ENCODE assay signal across 10 mouse cellular contexts in the genomic region with DNA sequence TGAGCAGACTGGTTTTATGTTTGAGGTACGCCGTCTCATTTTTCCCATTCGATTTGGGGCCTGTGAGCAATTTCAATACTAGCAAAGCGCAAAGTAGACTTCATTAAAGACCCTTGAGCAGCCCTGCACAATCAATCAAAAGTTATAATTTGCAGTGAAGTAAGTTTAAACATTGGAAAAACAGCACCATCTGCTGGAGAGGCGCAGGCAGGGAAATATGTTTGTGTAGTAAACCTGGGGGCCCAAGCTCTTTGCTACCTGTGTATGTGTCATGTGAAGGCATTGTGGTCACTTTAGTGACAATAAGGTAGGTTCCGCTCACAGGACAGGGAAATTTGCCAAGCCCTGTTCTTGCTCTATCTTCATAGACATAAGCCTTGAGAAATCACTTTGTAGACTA.
DNase-seq lines count a peak whose midpoint lies in the region; ATAC-seq lines count a peak whose summit lies in the region.
"Had no signal": no experiment of that assay in that cellular context is flagged by ENCODE, and none has a peak within 500 bp of the region (broad histone marks: within the 10 kb centered on the region; RNA-seq: fewer than 3 reads in every experiment).

No protein-coding gene starts in this region.

- H3K9ac ChIP-seq in liver, embryonic 12.5 days, result no peak overlapping the region
- H3K9ac ChIP-seq in embryonic facial prominence, embryonic 14.5 days (ENCODE audit: low read depth, low read length), result no peak overlapping the region
- H3K9ac ChIP-seq: hindbrain, embryonic 15.5 days had no signal

- no peak overlapping the region for H3K27ac ChIP-seq in liver, embryonic 12.5 days
- no peak overlapping the region for H3K27ac ChIP-seq in embryonic facial prominence, embryonic 14.5 days (replicated peaks; ENCODE audit: low read depth, low read length)
- H3K27ac ChIP-seq: hindbrain, embryonic 15.5 days had no signal

- no peak overlapping the region for H3K4me2 ChIP-seq in liver, embryonic 12.5 days
- no peak overlapping the region for H3K4me2 ChIP-seq in embryonic facial prominence, embryonic 14.5 days (ENCODE audit: low read depth, low read length)
- H3K4me2 ChIP-seq: hindbrain, embryonic 15.5 days had no signal

- H3K27me3 ChIP-seq in liver, embryonic 12.5 days (replicated peaks), result no peaks in the 10 kb centered on the region
- no peaks in the 10 kb centered on the region for H3K27me3 ChIP-seq in embryonic facial prominence, embryonic 14.5 days (replicated peaks; ENCODE audit: control insufficient read depth, insufficient read depth, low read length)
- H3K27me3 ChIP-seq: hindbrain, embryonic 15.5 days had no signal

- no peaks in the 10 kb centered on the region for H3K36me3 ChIP-seq in liver, embryonic 12.5 days
- no peaks in the 10 kb centered on the region for H3K36me3 ChIP-seq in embryonic facial prominence, embryonic 14.5 days (ENCODE audit: control insufficient read depth, insufficient read depth, low read length)
- H3K36me3 ChIP-seq: hindbrain, embryonic 15.5 days had no signal

- no peak overlapping the region for H3K4me3 ChIP-seq in liver, embryonic 12.5 days
- no peak overlapping the region for H3K4me3 ChIP-seq in embryonic facial prominence, embryonic 14.5 days (ENCODE audit: low read depth, low read length)
- H3K4me3 ChIP-seq: hindbrain, embryonic 15.5 days; myocyte had no signal

- no peaks in the 10 kb centered on the region for H3K4me1 ChIP-seq in liver, embryonic 12.5 days
- no peaks in the 10 kb centered on the region for H3K4me1 ChIP-seq in embryonic facial prominence, embryonic 14.5 days (ENCODE audit: control insufficient read depth, insufficient read depth, low read length)
- H3K4me1 ChIP-seq: hindbrain, embryonic 15.5 days had no signal

- H3K9me3 ChIP-seq in liver, embryonic 12.5 days (replicated peaks), result no peaks in the 10 kb centered on the region
- no peaks in the 10 kb centered on the region for H3K9me3 ChIP-seq in embryonic facial prominence, embryonic 14.5 days (ENCODE audit: control insufficient read depth, low read length)
- H3K9me3 ChIP-seq: hindbrain, embryonic 15.5 days had no signal

- ATAC-seq in liver, embryonic 12.5 days, result no peak
- no peak for ATAC-seq in embryonic facial prominence, embryonic 14.5 days (ENCODE audit: low read depth)

- DNase-seq in liver, result peak; percentile 5
- DNase-seq in adrenal gland, postnatal 25 days, result peak; percentile 5
- peak; percentile 58 for DNase-seq in embryonic facial prominence, embryonic 14.5 days (ENCODE audit: low spot score)
- peak; percentile 40 to 58 for DNase-seq in layer of hippocampus, postnatal 10 days (ENCODE audit: low spot score in 2 of 2)
- DNase-seq in right cerebral cortex, postnatal 25 days, result peak; percentile 16
- DNase-seq in T-cell, adult 2 months (ENCODE audit: low spot score), result no peak
- DNase-seq in spleen, postnatal 36 days (ENCODE audit: low spot score in 2 of 2), result no peak

- 63% methylated on average over 6 of the region's 6 CpGs for WGBS in liver, embryonic 12.5 days (ENCODE audit: insufficient replicate concordance)
- WGBS in embryonic facial prominence, embryonic 14.5 days, result 54% methylated on average over 6 of the region's 6 CpGs

Comparison
In these comparisons a context has a peak if more than half of its experiments do, and no peak if none do; other contexts are left out.
1. DNase-seq: peak in liver (single experiment), adrenal gland, postnatal 25 days (single experiment), embryonic facial prominence, embryonic 14.5 days (single experiment), layer of hippocampus, postnatal 10 days (2 of 2) and right cerebral cortex, postnatal 25 days (single experiment); none in T-cell, adult 2 months (single experiment) and spleen, postnatal 36 days (0 of 2).